Comparison of ENCODE assay signal across 13 mouse cellular contexts in the genomic region with DNA sequence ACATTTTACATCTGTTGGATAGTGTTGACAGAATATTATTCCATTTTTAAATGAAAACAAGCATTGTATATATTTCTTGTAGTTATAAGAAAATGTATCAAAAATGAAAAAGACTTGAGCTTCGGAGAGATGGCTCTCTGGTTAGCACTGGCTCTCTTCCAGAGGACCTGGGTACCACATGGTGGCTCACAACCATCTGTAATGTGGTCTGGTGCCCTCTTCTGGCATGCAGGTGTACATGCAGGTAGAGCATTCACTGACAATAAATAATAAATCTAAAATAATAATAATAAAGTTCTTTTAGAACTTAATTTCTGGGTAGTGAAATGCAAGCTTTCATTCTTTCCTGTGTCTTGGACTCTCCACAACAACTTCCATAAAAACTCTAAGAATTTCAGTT. TPM values are rescaled to one million over a fixed set of nuclear protein-coding genes. Genes with fewer than 3 reads are reported as not detected.
A peak's percentile ranks its signal among the peaks of the same experiment; 100 is the strongest.
DNase-seq lines count a peak whose midpoint lies in the region; ATAC-seq and TF ChIP-seq lines count a peak whose summit lies in the region.
"Had no signal": no experiment of that assay in that cellular context is flagged by ENCODE, and none has a peak within 500 bp of the region (broad histone marks: within the 10 kb centered on the region; RNA-seq: fewer than 3 reads in every experiment).

No protein-coding gene starts in this region.

- no peak for TF ChIP-seq POLR2A in heart, adult 2 months (IDR thresholded peaks at IDR 0.05; ENCODE audit: insufficient read depth, low read depth, low read length)
- no peak for TF ChIP-seq POLR2A in bone marrow, adult 2 months (IDR thresholded peaks at IDR 0.05; ENCODE audit: borderline replicate concordance, control insufficient read depth, low read depth, low read length)
- no peak for TF ChIP-seq POLR2A in small intestine, adult 2 months (IDR thresholded peaks at IDR 0.05; ENCODE audit: low read depth, low read length)

- no peaks in the 10 kb centered on the region for H3K79me2 ChIP-seq in heart, adult 2 months (replicated peaks; ENCODE audit: control insufficient read depth, insufficient read depth, low read length)

- no peak overlapping the region for H3K4me2 ChIP-seq in midbrain, embryonic 14.5 days (ENCODE audit: low read length)
- no peak overlapping the region for H3K4me2 ChIP-seq in midbrain, embryonic 11.5 days
- H3K4me2 ChIP-seq: embryonic facial prominence, embryonic 13.5 days; lung, embryonic 15.5 days had no signal

- no peak for DNase-seq in heart, adult 2 months
- DNase-seq in heart, adult 8-10 months (ENCODE audit: low spot score), result no peak
- peak; percentile 54 for DNase-seq in midbrain, embryonic 14.5 days
- no peak for DNase-seq in midbrain, embryonic 11.5 days (ENCODE audit: low spot score, missing footprints)
- DNase-seq in heart, postnatal 25 days (ENCODE audit: low spot score), result no peak
- no peak for DNase-seq in midbrain, embryonic 10.5 days (ENCODE audit: low spot score)
- DNase-seq: gastrocnemius, postnatal 36 days had no signal

- no peak overlapping the region for H3K4me3 ChIP-seq in heart, adult 2 months
- no peak overlapping the region for H3K4me3 ChIP-seq in midbrain, embryonic 14.5 days (replicated peaks; ENCODE audit: low read depth, low read length)
- H3K4me3 ChIP-seq in midbrain, embryonic 11.5 days (ENCODE audit: low read depth, low read length), result no peak overlapping the region
- H3K4me3 ChIP-seq in bone marrow, adult 2 months (replicated peaks; ENCODE audit: control insufficient read depth, low read depth, low read length), result no peak overlapping the region
- H3K4me3 ChIP-seq in small intestine, adult 2 months (ENCODE audit: low read depth, low read length), result no peak overlapping the region
- H3K4me3 ChIP-seq in midbrain, embryonic 10.5 days, result no peak overlapping the region
- H3K4me3 ChIP-seq: embryonic facial prominence, embryonic 13.5 days; lung, embryonic 15.5 days had no signal

- no peaks in the 10 kb centered on the region for H3K27me3 ChIP-seq in heart, adult 2 months (ENCODE audit: control insufficient read depth, insufficient read depth, low read length)
- no peaks in the 10 kb centered on the region for H3K27me3 ChIP-seq in midbrain, embryonic 14.5 days (ENCODE audit: control insufficient read depth, insufficient read depth, low read length)
- H3K27me3 ChIP-seq in midbrain, embryonic 11.5 days (ENCODE audit: control insufficient read depth, insufficient read depth, low read length), result no peaks in the 10 kb centered on the region
- no peaks in the 10 kb centered on the region for H3K27me3 ChIP-seq in small intestine, adult 2 months (ENCODE audit: control insufficient read depth, insufficient read depth, low read length)
- no peaks in the 10 kb centered on the region; the same call in 1 of the 2 replicates for H3K27me3 ChIP-seq in midbrain, embryonic 10.5 days (ENCODE audit: low read depth, poor library complexity, severe bottlenecking)
- H3K27me3 ChIP-seq: embryonic facial prominence, embryonic 13.5 days; lung, embryonic 15.5 days had no signal

- intact Hi-C loops in heart, adult 2 months (cut with DNase I), result loop anchor here (10.0 kb wide), 1 partner anchor 384 kb away; no protein-coding TSS in a partner anchor
- intact Hi-C loops in heart, postnatal 25 days (cut with DNase I), result no loop called here

- peak; percentile 79 for TF ChIP-seq CTCF in heart, adult 2 months (IDR thresholded peaks at IDR 0.05)
- peak; percentile 59; the same call in 1 of the 2 replicates for TF ChIP-seq CTCF in bone marrow, adult 2 months (IDR thresholded peaks at IDR 0.05; ENCODE audit: control insufficient read depth, insufficient read depth, low read length)
- peak; percentile 55; the same call in 1 of the 2 replicates for TF ChIP-seq CTCF in small intestine, adult 2 months (IDR thresholded peaks at IDR 0.05; ENCODE audit: extremely low read depth, insufficient read length, insufficient replicate concordance, low read depth, low read length)

- H3K27ac ChIP-seq in heart, adult 2 months, result no peak overlapping the region
- H3K27ac ChIP-seq in midbrain, embryonic 14.5 days (replicated peaks; ENCODE audit: low read depth, low read length), result no peak overlapping the region
- H3K27ac ChIP-seq in midbrain, embryonic 11.5 days (ENCODE audit: low read depth, low read length), result no peak overlapping the region
- no peak overlapping the region for H3K27ac ChIP-seq in bone marrow, adult 2 months (ENCODE audit: control insufficient read depth, insufficient read depth, low read depth, low read length, poor library complexity)
- no peak overlapping the region for H3K27ac ChIP-seq in small intestine, adult 2 months (ENCODE audit: insufficient read depth, low read depth, low read length)
- no peak overlapping the region for H3K27ac ChIP-seq in midbrain, embryonic 10.5 days (replicated peaks)
- H3K27ac ChIP-seq: embryonic facial prominence, embryonic 13.5 days; lung, embryonic 15.5 days had no signal

- H3K9me3 ChIP-seq in midbrain, embryonic 14.5 days (ENCODE audit: control insufficient read depth, low read length), result no peaks in the 10 kb centered on the region
- no peaks in the 10 kb centered on the region for H3K9me3 ChIP-seq in midbrain, embryonic 11.5 days (ENCODE audit: control insufficient read depth, low read length)
- H3K9me3 ChIP-seq in midbrain, embryonic 10.5 days (replicated peaks), result no peaks in the 10 kb centered on the region
- H3K9me3 ChIP-seq: embryonic facial prominence, embryonic 13.5 days; lung, embryonic 15.5 days had no signal

- 41% methylated on average over 1 of the region's 1 CpGs for WGBS in heart, adult 2 months
- WGBS in midbrain, embryonic 14.5 days, result 65% methylated on average over 1 of the region's 1 CpGs
- WGBS in midbrain, embryonic 11.5 days, result 72% methylated on average over 1 of the region's 1 CpGs
- WGBS in bone marrow, adult 2 months, result 12% methylated on average over 1 of the region's 1 CpGs
- WGBS in small intestine, adult 2 months, result 46% methylated on average over 1 of the region's 1 CpGs
- 79% methylated on average over 1 of the region's 1 CpGs for WGBS in midbrain, embryonic 10.5 days

- no peak overlapping the region for H3K9ac ChIP-seq in heart, adult 2 months (ENCODE audit: low read depth, low read length)
- H3K9ac ChIP-seq in midbrain, embryonic 14.5 days (replicated peaks; ENCODE audit: low read length), result no peak overlapping the region
- no peak overlapping the region for H3K9ac ChIP-seq in midbrain, embryonic 11.5 days (ENCODE audit: low read length)
- H3K9ac ChIP-seq: embryonic facial prominence, embryonic 13.5 days; lung, embryonic 15.5 days had no signal

- H3K4me1 ChIP-seq in heart, adult 2 months (ENCODE audit: control insufficient read depth, insufficient read depth, low read length), result peaks cover 1% of the 10 kb centered on the region; the same call in 1 of the 2 replicates
- H3K4me1 ChIP-seq in midbrain, embryonic 14.5 days (ENCODE audit: control insufficient read depth, insufficient read depth, low read length), result no peaks in the 10 kb centered on the region
- 0 out of 2 replicates have a peak, but pooled peaks cover 2% of the 10 kb centered on the region for H3K4me1 ChIP-seq in midbrain, embryonic 11.5 days (ENCODE audit: control insufficient read depth, insufficient read depth, low read length)
- no peaks in the 10 kb centered on the region for H3K4me1 ChIP-seq in bone marrow, adult 2 months (ENCODE audit: control insufficient read depth, insufficient read depth, low read length)
- H3K4me1 ChIP-seq in small intestine, adult 2 months (ENCODE audit: control insufficient read depth, insufficient read depth, insufficient read length, low read length), result peaks cover 4% of the 10 kb centered on the region; the same call in 1 of the 2 replicates
- peaks cover 10% of the 10 kb centered on the region for H3K4me1 ChIP-seq in midbrain, embryonic 10.5 days

- no peaks in the 10 kb centered on the region for H3K36me3 ChIP-seq in heart, adult 2 months (ENCODE audit: control insufficient read depth, insufficient read depth, low read length)
- 0 out of 2 replicates have a peak, but pooled peaks cover 5% of the 10 kb centered on the region for H3K36me3 ChIP-seq in midbrain, embryonic 14.5 days (ENCODE audit: control insufficient read depth, insufficient read depth, low read length)
- peaks cover 4% of the 10 kb centered on the region; the same call in 1 of the 2 replicates for H3K36me3 ChIP-seq in midbrain, embryonic 11.5 days (ENCODE audit: control insufficient read depth, insufficient read depth, low read length)
- H3K36me3 ChIP-seq in small intestine, adult 2 months (ENCODE audit: control insufficient read depth, insufficient read depth, low read length), result peaks cover 30% of the 10 kb centered on the region
- peaks cover 16% of the 10 kb centered on the region for H3K36me3 ChIP-seq in midbrain, embryonic 10.5 days

- TF ChIP-seq EP300 in heart, adult 2 months (IDR thresholded peaks at IDR 0.05; ENCODE audit: insufficient read depth, low read depth, low read length), result no peak

- no peak for ATAC-seq in midbrain, embryonic 14.5 days (ENCODE audit: low FRiP score, low TSS enrichment)
- no peak for ATAC-seq in midbrain, embryonic 11.5 days (ENCODE audit: low FRiP score)
- ATAC-seq: activated CD4-positive, CD25-positive, alpha-beta regulatory T cell, adult 4 months; intestine, embryonic 16.5 days had no signal

RNA-seq across cellular contexts. Expression of a gene that starts 4.3 kb away (rescaled TPM):
- 1 to 10 TPM; 3.9 to 6.9 TPM for total RNA-seq in heart, adult 2 months (2021)
- polyA plus RNA-seq in heart, adult 2 months (2012; rRNA removed), result 4.5 and 6.3 TPM in 2 replicates
- total RNA-seq in heart, adult 8-10 months (2022), result 1 to 10 TPM; 3.1 to 5.5 (median 4.3) TPM
- 10.8 and 14.5 TPM in 2 replicates for polyA plus RNA-seq in midbrain, embryonic 14.5 days (2014; fragmentation: Nextera tagmentation; extraction: Ambion mirVana)
- polyA plus RNA-seq in midbrain, embryonic 11.5 days (2014; fragmentation: Nextera tagmentation; extraction: Ambion mirVana), result 3.2 and 3.5 TPM in 2 replicates
- polyA plus RNA-seq in bone marrow, adult 2 months (2011; ENCODE audit: insufficient read depth, insufficient read length, low replicate concordance, missing spikeins), result 1.3 TPM in 1 of 2 replicates, not detected in the other
- 4.7 and 6.5 TPM in 2 replicates for polyA plus RNA-seq in small intestine, adult 2 months (2012; rRNA removed)
- total RNA-seq in heart, postnatal 25 days (2021), result 1 to 10 TPM; 4.4 to 5.7 TPM
- polyA plus RNA-seq in midbrain, embryonic 10.5 days (2016; fragmentation: Nextera tagmentation; extraction: Ambion mirVana), result 5.2 and 5.5 TPM in 2 replicates

RNA-seq across cellular contexts. Expression of a gene that starts 13.2 kb away (rescaled TPM):
- total RNA-seq in heart, adult 2 months (2021), result 10 to 100 TPM; 41.3 to 42.9 TPM
- 69.4 and 90.6 TPM in 2 replicates for polyA plus RNA-seq in heart, adult 2 months (2012; rRNA removed)
- 10 to 100 TPM; 43.0 to 46.5 (median 44.3) TPM for total RNA-seq in heart, adult 8-10 months (2022)
- 11.7 and 21.2 TPM in 2 replicates for polyA plus RNA-seq in midbrain, embryonic 14.5 days (2014; fragmentation: Nextera tagmentation; extraction: Ambion mirVana)
- polyA plus RNA-seq in midbrain, embryonic 11.5 days (2014; fragmentation: Nextera tagmentation; extraction: Ambion mirVana), result 28.4 and 30.9 TPM in 2 replicates
- 16.7 and 48.3 TPM in 2 replicates for polyA plus RNA-seq in bone marrow, adult 2 months (2011; ENCODE audit: insufficient read depth, insufficient read length, low replicate concordance, missing spikeins)
- polyA plus RNA-seq in small intestine, adult 2 months (2012; rRNA removed), result 187 and 452 TPM in 2 replicates
- total RNA-seq in heart, postnatal 25 days (2021), result 10 to 100 TPM; 41.3 to 41.7 TPM
- polyA plus RNA-seq in midbrain, embryonic 10.5 days (2016; fragmentation: Nextera tagmentation; extraction: Ambion mirVana), result 24.5 and 28.1 TPM in 2 replicates

RNA-seq across cellular contexts. Expression of a gene that starts 23.7 kb away (rescaled TPM):
- total RNA-seq in heart, adult 2 months (2021), result 10 to 100 TPM; 32.6 to 47.8 TPM
- polyA plus RNA-seq in heart, adult 2 months (2012; rRNA removed), result 29.1 and 52.6 TPM in 2 replicates
- 10 to 100 TPM; 31.5 to 52.7 (median 36.9) TPM for total RNA-seq in heart, adult 8-10 months (2022)
- 33.7 and 38.1 TPM in 2 replicates for polyA plus RNA-seq in midbrain, embryonic 14.5 days (2014; fragmentation: Nextera tagmentation; extraction: Ambion mirVana)
- 20.1 and 21.4 TPM in 2 replicates for polyA plus RNA-seq in midbrain, embryonic 11.5 days (2014; fragmentation: Nextera tagmentation; extraction: Ambion mirVana)
- polyA plus RNA-seq in bone marrow, adult 2 months (2011; ENCODE audit: insufficient read depth, insufficient read length, low replicate concordance, missing spikeins), result 0.22 and 1.2 TPM in 2 replicates
- polyA plus RNA-seq in small intestine, adult 2 months (2012; rRNA removed), result 1.4 and 2.4 TPM in 2 replicates
- total RNA-seq in heart, postnatal 25 days (2021), result 10 to 100 TPM; 24.8 to 45.0 TPM
- polyA plus RNA-seq in midbrain, embryonic 10.5 days (2016; fragmentation: Nextera tagmentation; extraction: Ambion mirVana), result 18.9 and 23.2 TPM in 2 replicates

RNA-seq across cellular contexts. Expression of a gene that starts 23.8 kb away (rescaled TPM):
- under 1 TPM; 0.57 to 0.81 TPM for total RNA-seq in heart, adult 2 months (2021)
- 0.57 and 0.76 TPM in 2 replicates for polyA plus RNA-seq in heart, adult 2 months (2012; rRNA removed)
- under 1 TPM; 0.57 to 0.91 (median 0.60) TPM for total RNA-seq in heart, adult 8-10 months (2022)
- polyA plus RNA-seq in midbrain, embryonic 14.5 days (2014; fragmentation: Nextera tagmentation; extraction: Ambion mirVana), result 0.35 TPM in 1 of 2 replicates, not detected in the other
- polyA plus RNA-seq in midbrain, embryonic 11.5 days (2014; fragmentation: Nextera tagmentation; extraction: Ambion mirVana), result 0.57 and 0.64 TPM in 2 replicates
- polyA plus RNA-seq in bone marrow, adult 2 months (2011; ENCODE audit: insufficient read depth, insufficient read length, low replicate concordance, missing spikeins), result 0.38 and 0.77 TPM in 2 replicates
- 0.06 TPM in 2 replicates for polyA plus RNA-seq in small intestine, adult 2 months (2012; rRNA removed)
- total RNA-seq in heart, postnatal 25 days (2021), result under 1 TPM; 0.42 to 0.96 TPM
- polyA plus RNA-seq in midbrain, embryonic 10.5 days (2016; fragmentation: Nextera tagmentation; extraction: Ambion mirVana), result 1.4 and 1.5 TPM in 2 replicates
- polyA plus RNA-seq: activated CD4-positive, CD25-positive, alpha-beta regulatory T cell, adult 4 months had no signal

RNA-seq across cellular contexts. Expression of a gene that starts 45.0 kb away (rescaled TPM):
- 10 to 100 TPM; 26.6 to 27.3 TPM for total RNA-seq in heart, adult 2 months (2021)
- polyA plus RNA-seq in heart, adult 2 months (2012; rRNA removed), result 19.4 and 26.5 TPM in 2 replicates
- total RNA-seq in heart, adult 8-10 months (2022), result 10 to 100 TPM; 25.1 to 30.5 (median 27.3) TPM
- polyA plus RNA-seq in midbrain, embryonic 14.5 days (2014; fragmentation: Nextera tagmentation; extraction: Ambion mirVana), result 39.2 and 54.4 TPM in 2 replicates
- 73.0 and 80.6 TPM in 2 replicates for polyA plus RNA-seq in midbrain, embryonic 11.5 days (2014; fragmentation: Nextera tagmentation; extraction: Ambion mirVana)
- 21.2 and 35.0 TPM in 2 replicates for polyA plus RNA-seq in bone marrow, adult 2 months (2011; ENCODE audit: insufficient read depth, insufficient read length, low replicate concordance, missing spikeins)
- 11.2 and 17.8 TPM in 2 replicates for polyA plus RNA-seq in small intestine, adult 2 months (2012; rRNA removed)
- total RNA-seq in heart, postnatal 25 days (2021), result 10 to 100 TPM; 28.1 to 29.8 TPM
- 96.3 and 103 TPM in 2 replicates for polyA plus RNA-seq in midbrain, embryonic 10.5 days (2016; fragmentation: Nextera tagmentation; extraction: Ambion mirVana)
